Mouse (Mus musculus): ENCODE measurements around the gene Mapk7.
A peak's percentile ranks its signal among the peaks of the same experiment; 100 is the strongest.

The Mapk7 gene

GRCm38 (mm10) chr11:61489874-61490273 lies 4.3 kb downstream of the Mapk7 start:
- no peak for DNase-seq

GRCm38 (mm10) chr11:61489085-61489484 lies 5.1 kb downstream of the Mapk7 start:
- DNase-seq: no peak

DNA sequence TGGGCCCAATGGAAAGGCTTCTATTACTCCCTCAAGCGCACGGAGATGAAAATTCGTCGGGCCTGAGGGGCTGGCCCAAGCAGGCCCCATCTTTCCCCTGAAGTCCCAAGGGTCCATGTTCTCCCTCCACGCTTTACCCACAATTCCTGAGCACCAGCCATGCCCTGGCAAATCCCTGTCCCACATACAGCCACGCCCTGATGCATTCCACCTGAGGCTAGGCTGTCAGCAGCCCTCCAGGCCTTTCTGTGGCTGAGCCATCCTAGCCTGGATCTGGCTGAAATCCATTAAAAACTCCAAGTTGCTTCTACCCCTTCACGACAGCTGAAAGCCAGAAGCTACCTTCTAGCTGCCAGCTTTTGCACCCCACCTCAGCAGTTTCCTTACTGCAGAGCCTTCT lies 6.3 kb downstream of the Mapk7 start:
- no peak for DNase-seq

DNA sequence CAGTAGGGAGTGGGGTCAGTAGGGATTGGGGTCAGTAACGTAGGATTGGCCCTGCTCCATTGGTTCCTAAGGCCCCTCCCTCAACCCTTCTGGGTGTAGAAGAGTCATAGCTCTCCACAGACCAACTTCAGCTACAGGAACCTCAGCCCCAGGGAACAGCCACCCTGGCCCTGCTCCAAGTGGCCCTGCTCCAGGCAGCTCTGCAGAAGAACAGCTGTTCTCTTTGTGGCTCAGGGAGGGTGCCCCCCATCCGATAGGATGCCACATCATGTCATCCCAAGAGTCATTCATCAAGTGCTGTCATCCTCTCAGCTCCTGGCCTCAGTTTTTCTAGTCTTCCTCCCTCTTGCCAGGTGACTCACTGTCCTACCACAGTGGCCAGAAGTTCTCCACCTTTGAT lies 6.8 kb downstream of the Mapk7 start:
- no peak for DNase-seq

DNA sequence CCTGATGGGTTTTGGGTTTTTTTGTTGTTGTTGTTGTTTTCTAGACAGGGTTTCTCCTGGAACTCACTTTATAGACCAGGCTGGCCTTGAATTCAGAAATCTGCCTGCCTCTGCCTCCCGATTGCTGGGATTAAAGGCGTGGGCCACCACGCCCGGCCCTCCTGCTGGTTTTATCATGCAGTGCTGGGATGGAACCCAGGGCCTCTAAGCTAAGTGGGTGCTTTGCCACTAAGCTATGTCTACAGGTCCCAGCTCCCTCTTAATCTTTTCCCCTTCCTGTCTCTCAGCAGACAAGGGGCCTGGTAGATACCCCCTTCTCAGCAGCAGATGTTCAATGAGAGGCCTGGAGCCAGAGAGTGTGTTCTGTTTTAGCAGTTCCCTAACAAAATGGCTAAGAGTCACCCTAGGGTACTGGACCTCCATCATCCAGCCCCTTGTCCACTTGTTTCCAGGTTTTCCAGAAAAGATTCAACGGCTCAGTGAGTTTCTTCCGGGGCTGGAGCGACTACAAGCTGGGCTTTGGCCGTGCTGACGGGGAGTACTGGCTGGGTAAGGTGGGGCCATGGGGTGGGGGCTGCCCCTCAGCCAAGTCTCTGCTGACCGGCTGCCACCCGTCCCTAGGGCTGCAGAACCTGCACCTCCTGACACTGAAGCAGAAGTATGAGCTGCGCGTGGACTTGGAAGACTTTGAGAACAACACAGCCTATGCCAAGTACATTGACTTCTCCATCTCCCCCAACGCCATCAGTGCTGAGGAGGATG lies 7.6 kb downstream of the Mapk7 start:
- DNase-seq: no peak

- no peak for DNase-seq
Observed at GRCm38 (mm10) chr11:61485541-61486457, 8.4 kb downstream of the Mapk7 start.

DNA sequence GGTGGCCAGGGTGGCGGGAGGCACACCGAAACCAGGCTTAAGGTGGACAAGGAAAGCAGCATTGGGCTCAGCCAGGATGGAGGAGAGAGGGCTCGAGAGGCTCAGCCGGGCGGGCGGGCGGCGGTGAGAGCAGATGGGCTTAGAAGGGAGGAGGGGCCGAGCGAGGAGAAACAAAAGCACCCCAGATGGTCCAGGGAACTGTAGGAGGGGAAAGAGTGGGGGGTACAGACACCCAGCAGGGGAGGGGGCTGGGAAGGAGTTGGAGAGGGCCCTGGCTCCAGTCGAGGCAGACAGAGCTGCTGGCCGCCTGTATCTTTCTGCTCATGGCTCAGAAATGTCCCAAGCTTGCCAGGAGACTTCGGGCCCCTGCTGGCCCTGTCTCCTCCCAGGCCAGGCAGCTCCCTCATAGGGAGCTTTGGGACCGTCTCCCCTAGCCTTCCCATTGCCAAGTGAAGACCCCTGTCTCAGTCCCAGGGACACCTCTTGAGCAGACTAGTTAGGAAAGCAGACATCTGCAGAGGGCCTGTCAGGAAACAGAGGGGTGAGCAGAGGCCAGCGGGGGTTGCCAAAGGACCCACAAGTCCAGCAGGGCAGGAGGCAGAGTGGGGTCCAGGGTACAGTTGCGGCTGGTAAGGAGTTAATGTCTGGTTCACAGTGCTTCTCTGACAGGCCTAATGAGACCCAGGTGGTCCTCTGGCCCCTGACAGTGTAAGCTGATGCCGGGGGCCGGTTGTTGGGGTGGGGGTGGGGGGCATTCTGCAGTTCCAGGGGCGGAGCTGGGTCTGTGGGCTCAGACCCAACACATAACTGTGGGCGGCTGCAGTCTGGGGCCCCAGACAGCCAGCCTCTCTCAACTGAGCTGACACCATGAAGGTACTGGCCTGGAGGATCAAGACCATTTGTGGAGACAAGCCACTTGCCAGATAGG lies 9.3 kb downstream of the Mapk7 start, which contains the start of gene Mfap4:
Mfap4 (plus strand) TSS at position 819 of the 928 bp plus-strand sequence.
- no peak for DNase-seq

GRCm38 (mm10) chr11:61484256-61484612 lies 10.0 kb downstream of the Mapk7 start:
- DNase-seq: no peak

GRCm38 (mm10) chr11:61483226-61483845 lies 10.9 kb downstream of the Mapk7 start:
- no peak for DNase-seq

GRCm38 (mm10) chr11:61481239-61482090 lies 12.7 kb downstream of the Mapk7 start:
- no peak for DNase-seq

DNA sequence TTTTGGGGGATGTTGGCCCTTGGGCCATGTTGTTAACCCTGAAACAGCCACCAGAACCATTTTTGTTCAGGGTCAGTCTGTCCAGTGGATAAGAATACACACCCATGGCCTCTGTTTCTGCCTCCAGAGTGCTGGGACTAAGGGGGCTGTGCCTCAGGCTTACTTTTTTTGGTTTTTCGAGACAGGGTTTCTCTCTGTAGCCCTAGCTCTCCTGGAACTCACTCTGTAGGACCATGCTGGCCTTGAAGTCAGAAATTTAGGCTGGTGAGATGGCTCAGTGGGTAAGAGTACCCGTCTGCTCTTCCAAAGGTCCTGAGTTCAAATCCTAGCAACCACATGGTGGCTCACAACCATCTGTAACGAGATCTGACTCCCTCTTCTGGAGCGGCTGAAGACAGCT lies 15.4 kb downstream of the Mapk7 start:
- no peak for DNase-seq

GRCm38 (mm10) chr11:61477566-61478508 lies 16.4 kb downstream of the Mapk7 start:
- no peak for DNase-seq

DNA sequence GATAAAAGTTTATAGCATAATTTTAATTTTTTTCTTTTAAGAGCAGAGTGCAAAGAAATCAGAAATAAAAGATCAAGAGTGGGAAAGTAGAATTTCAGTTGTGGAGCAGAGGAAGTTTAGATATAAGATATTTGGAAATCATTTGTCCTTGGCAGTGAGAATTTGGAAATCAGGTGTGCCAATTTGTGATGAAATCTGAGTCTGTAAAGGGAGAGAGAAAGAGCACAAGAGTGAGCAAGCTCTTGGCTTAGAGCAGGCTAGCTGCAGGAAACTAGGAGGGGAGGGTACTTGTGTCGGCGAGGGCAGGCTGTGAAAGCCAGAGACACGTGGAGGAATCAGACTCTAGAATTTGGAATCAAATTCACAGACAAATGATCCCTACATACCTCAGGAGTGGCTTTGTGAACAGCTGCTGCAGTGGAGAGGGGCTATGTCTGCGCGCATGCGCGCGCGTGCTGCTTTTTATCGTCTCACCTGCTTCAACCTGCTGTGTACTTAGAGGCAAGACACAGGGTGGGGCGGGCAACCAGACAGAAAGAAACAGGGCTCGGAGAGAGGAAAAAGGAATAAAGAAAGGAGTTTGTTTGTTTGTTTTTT lies 17.3 kb downstream of the Mapk7 start:
- DNase-seq: peak; percentile 51

DNA sequence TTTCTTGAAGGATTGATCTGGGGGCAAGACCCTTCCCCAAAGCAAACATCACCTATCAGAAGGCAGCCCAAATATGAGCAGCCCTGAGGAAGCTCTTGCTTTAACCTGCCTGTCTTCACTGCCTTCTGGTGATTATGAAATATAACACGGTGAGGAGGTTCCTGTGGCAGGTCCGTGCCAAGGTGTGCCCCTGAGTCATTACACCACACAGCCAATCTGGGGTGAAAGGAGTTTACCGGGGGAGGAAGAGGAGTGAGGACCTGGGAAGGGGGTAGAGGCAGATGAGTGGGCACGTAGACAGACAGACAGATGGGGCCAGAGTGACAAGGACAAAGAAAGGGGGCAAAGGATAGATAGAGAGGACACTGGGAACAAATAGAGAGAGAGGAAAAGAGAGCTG lies 20.6 kb downstream of the Mapk7 start:
- DNase-seq: no peak

DNA sequence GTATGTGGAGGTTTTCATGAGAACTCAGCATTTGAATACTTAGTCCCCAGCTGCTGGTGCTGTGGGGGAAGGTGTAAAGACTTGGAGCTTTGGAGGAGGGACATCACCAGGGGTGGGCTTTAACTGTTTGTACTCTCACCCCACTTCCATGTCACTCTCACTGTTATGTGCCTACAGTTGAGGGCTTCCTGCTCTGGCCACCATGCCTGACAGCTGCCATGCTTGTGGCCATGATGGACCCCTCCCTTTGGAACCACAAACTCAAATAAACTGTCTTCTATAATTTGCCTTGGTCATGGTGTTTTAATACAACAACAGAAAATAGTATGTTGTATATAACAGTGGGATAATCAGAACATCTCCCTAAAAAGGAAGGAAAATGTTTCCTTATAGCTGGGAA lies 23.3 kb downstream of the Mapk7 start:
- DNase-seq: no peak

DNA sequence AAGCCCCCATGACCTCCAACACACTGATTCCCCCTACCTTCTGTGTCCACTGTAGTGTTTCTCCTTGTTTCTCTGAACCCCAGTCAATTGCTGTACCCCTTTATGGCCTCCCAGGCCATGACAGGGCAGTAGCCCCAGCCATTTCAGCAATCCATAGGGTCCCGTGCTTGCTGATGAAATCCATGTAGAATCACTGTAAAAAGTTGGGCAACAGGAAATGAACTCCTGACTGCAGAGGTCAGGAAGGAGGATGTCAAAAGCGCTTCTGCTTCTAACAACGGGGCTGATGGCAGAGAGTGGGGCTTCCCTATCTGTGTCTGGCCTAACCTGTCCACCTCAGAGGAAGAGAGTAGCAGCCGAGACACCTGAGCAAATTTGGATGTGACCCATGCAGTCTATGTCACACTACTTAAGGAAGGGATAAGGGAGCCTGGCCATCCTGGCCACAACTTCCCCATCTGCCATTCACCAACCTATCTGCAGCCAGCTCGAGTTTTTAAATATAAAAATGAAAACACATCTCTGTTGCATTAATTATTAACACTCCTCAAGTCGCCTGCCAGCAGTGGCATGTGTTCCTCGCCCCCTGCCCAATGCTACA lies 24.8 kb downstream of the Mapk7 start:
- no peak for DNase-seq

DNA sequence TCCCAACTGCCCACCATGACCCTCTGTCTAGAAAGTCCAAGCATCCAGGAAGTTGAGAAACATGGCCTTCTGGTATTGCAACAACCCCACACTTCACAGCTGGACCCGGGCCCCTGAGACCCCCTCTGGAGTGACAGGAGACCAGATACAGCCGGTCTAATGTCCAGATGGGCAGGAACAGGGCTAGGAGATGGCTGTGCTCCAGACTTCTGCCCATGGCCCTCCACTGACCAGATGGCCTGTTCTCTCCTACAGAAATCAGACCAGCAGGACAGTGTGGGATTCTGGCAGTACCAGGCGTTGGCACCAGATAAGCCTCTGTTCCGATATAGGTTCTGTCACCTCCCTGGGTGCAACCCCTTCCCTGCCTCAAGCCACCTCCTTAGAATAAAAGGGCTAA lies 25.7 kb downstream of the Mapk7 start:
- DNase-seq: no peak

DNA sequence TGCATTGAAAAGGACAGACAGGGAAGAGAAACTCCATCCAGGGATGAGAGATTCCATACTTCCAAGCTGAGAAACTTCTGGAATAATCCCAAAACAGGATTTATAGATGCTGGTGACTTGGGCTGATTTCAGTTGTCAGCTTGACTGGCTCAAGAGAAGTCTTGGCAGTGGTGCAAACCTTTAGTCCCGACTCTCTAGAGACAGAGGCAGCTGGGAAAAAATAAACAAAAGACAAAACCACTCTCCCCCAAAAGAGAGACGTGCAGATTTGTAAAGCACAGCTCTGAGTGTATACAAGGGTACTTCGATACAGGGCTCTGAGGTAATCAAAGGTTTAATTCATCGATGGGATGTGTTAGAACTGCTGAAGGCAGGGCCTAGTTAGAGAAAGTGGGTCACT lies 28.8 kb downstream of the Mapk7 start:
- DNase-seq: no peak

DNA sequence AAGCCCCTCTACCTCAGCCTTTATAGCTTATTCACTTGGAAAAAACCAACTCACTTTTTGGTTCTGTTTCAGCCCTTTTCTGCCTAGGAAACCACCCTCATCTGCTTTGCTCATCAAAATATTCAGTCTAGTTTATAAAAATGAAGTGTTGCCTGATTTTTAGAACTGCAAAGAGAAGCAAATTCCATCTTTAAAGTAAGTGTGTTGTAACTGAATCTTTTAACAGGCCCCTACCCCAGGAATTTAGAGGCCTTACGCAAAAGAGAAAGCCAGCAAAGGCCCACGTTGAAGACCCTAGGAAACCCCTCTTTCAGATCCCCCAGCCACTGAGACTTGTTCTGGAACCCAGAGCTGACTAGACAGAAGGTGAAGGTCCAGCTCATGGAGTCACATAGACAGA lies 30.1 kb downstream of the Mapk7 start:
- no peak for DNase-seq
